Mouse (Mus musculus) C2C12 (cell line): ENCODE measurements around the gene Aifm2.

Experiments
- CEBPB ChIP-seq: IDR thresholded peaks from one replicate; pipeline ENCODE4 v1.6.1; 2011; ENCODE audit warnings: low read depth, mild to moderate bottlenecking, control low read depth, moderate library complexity
- CTCF ChIP-seq: IDR thresholded peaks from one replicate; pipeline ENCODE4 v1.5.1; 2011; ENCODE audit not compliant: control insufficient read depth, insufficient read depth, insufficient read length
- FOSL1 ChIP-seq: IDR thresholded peaks from one replicate; pipeline ENCODE4 v1.8.0; 2011; ENCODE audit warnings: mild to moderate bottlenecking, low read length; ENCODE audit not compliant: poor library complexity, insufficient read depth, severe bottlenecking
- MAX ChIP-seq: IDR thresholded peaks from one replicate; pipeline ENCODE4 v1.6.1; 2011; ENCODE audit warnings: mild to moderate bottlenecking, control low read depth
- MYOG ChIP-seq: IDR thresholded peaks from one replicate; pipeline ENCODE4 v1.6.1; 2011; ENCODE audit not compliant: control insufficient read depth, insufficient read length; ENCODE audit errors: extremely low read depth
- USF1 ChIP-seq: IDR thresholded peaks from one replicate; pipeline ENCODE4 v1.6.1; 2011; ENCODE audit warnings: low read depth, mild to moderate bottlenecking, control low read depth, moderate library complexity

DNA sequence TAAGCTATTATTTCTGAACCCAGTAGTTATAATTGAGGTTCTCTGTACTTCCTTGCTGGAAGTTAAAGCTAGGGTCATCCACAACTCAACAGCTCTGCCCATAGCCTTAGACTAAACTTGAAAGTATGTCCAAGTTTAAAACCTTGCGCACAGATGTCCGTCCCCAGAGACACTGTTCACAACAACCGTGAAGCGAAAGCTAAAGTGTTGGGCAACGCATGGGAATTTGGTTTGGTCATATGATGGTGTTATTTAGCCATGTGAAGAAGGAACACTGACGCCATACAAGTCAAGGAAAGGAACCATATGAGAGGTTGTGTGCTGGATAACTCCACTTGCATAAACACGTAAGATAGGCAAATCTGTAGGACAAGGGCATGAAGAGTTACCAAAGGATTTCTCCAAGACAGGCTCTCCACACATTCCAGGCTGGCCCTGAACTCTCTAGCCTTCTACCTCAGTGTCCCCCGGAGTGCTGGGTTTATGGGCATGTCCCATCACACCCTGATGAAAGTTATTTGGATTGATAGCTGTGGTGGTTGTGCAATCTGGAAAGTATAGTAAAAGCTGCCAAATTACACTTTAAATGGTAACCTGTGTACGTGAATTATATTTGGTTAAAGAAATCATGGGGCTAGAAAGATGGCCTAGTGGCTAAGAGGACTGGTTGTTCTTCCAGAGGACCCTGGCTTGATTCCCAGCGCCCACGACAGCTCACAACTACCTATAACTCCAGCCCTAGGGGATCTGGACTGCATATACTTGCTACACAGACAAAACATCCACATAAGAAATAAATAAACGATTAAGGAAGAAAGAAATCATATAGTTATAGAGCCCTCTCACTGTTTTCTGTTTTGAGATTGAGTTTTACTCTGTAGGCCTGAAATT is 2.6 kb downstream of the Aifm2 start:
- no peak for TF ChIP-seq CTCF
- TF ChIP-seq MYOG, result no peak
- TF ChIP-seq USF1, result no peak
- no peak for TF ChIP-seq MAX
- TF ChIP-seq CEBPB, result no peak
- TF ChIP-seq FOSL1, result no peak
